Mouse (Mus musculus) brain, embryonic 14.5 days (tissue): ENCODE measurements around the gene Il1rapl1. TPM values are rescaled to one million over a fixed set of nuclear protein-coding genes. Genes with fewer than 3 reads are reported as not detected.

Source experiments
- DNase-seq: peaks from one replicate; pipeline ENCODE4 v3.0.0-alpha.2; 2011; ENCODE audit warnings: low read depth
- CTCF ChIP-seq: fragments of 200-500 bp; IDR thresholded peaks from 2 replicates; pipeline ENCODE4 v1.5.1; 2012; ENCODE audit warnings: inconsistent platforms, mild to moderate bottlenecking, moderate library complexity, borderline replicate concordance; ENCODE audit not compliant: insufficient read depth, insufficient read length; ENCODE audit errors: extremely low read depth
- POLR2A ChIP-seq: fragments of 200-500 bp; IDR thresholded peaks from 2 replicates; pipeline ENCODE4 v1.6.1; 2012; ENCODE audit warnings: mild to moderate bottlenecking, inconsistent platforms, borderline replicate concordance; ENCODE audit not compliant: poor library complexity, insufficient read depth, insufficient read length, severe bottlenecking; ENCODE audit errors: extremely low read depth
- polyA plus RNA-seq: library from polyadenylated mRNA; depleted of rRNA; stranded (reverse); fragments of >200 nt; gene quantifications from 2 replicates; pipeline ENCODE4 v1.2.3, GENCODE M21; 2012

Gene Il1rapl1
- polyA plus RNA-seq, 1 experiment, result 1.4 TPM

DNA sequence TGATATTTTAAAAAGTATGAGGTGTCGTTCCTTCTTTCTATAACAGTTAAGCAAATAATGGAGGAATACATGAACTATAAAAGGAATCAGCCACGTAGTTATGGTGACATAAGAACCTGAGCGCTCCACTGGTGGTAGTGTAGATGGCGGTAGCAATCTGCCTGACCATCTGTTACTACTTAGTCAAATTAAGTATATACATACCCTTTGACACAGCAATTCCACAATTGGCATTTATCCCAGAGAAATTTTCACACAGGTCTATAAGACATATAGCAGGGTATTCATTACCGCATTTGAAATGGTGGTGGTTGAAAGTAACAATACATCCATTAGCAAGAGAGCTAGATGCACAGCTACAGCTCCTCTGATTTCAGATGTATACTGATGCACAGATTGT, 612.8 kb downstream of the Il1rapl1 start:
- peak; percentile 72 for DNase-seq
- TF ChIP-seq POLR2A (no peak), CTCF (no peak)

DNA sequence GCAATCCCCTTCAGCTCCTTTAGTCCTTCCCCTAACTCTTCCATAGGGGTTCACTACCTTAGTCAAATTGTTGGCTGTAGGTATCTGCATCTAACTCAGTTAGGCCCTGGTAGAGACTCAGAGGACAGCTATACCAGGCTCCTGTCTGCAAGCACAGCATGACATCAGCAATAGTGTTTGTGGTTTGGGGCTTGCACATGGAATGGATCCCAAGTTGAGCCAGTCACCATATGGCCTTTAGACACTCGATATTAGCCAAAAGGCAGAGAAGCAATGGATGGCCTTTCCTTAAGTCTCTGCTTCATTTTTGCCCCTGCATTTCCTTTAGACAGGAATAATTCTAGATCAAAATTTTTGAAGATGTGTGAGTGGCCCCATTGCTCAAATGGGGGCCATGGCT, 632.0 kb downstream of the Il1rapl1 start:
- no peak for DNase-seq
- TF ChIP-seq CTCF (no peak), POLR2A (no peak)

DNA sequence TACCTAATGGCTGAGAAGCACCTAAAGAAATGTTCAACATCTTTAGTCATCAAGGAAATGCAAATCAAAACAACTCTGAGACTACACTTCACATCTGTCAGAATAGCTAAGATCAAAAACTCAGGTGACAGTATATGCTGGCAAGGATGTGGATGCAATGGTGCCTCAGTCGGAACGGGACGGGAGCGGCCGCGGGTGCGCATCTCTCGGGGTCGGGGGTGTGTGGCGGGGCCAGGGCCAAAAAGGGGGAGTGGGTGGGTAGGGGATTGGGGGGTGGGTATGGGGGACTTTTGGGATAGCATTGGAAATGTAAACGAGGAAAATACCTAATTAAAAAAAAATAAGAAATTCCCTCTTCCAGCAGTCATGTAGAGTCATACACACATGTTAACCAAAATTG, 877.3 kb downstream of the Il1rapl1 start:
- peak; percentile 75 for DNase-seq

- peak; percentile 26 for DNase-seq
- TF ChIP-seq POLR2A, result no peak
- no peak for TF ChIP-seq CTCF
These were observed 890.2 kb downstream of the Il1rapl1 start for GRCm38 (mm10) chrX:87225280-87225679.

DNA sequence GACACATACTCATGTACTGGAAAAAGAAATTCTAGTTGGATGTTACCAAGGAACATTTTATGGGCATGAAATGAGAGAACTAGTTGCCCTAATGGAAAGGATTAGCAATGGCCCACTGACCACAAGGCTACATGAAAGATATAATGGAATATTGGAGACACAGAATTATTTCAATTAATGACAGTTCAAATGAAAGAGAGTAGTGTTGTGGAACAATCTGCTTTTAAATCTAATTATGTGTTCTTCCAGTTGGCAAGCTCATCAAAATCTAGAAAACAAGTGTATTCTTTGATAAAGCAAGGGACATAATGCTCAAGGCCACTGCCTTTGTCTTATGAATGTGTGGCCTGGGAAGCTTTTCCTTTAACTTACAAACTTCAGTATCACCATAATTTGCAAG, 1113.1 kb downstream of the Il1rapl1 start:
- no peak for DNase-seq
- TF ChIP-seq POLR2A (no peak), CTCF (no peak)

- no peak for TF ChIP-seq POLR2A
- TF ChIP-seq CTCF, result no peak
- DNase-seq, result peak; percentile 42
These were observed 1160.3 kb downstream of the Il1rapl1 start for GRCm38 (mm10) chrX:86955126-86955525.

- no peak for TF ChIP-seq CTCF
- TF ChIP-seq POLR2A, result no peak
- DNase-seq, result peak; percentile 0
These were observed 1160.8 kb downstream of the Il1rapl1 start for GRCm38 (mm10) chrX:86954614-86955013.

DNA sequence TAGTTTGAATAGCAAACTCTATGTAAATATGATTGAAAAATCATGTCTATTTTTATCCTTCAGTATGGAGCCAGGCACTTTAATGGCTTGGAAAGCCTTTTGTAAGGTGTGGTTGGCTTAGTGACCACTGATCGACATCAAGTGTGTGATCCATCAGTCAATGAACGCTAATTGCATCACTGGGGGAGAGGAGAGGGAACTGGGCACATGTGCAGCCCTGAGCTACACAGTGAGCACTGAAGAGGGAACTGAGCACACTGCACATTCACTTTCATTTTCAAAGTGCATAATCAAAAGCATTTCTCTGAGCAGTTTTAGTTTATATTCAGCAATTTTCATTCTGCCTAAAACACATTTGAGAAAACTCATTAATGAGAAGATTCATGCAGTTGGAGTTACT, 1164.5 kb downstream of the Il1rapl1 start:
- DNase-seq, result peak; percentile 3
- TF ChIP-seq CTCF, result no peak
- TF ChIP-seq POLR2A, result no peak

DNA sequence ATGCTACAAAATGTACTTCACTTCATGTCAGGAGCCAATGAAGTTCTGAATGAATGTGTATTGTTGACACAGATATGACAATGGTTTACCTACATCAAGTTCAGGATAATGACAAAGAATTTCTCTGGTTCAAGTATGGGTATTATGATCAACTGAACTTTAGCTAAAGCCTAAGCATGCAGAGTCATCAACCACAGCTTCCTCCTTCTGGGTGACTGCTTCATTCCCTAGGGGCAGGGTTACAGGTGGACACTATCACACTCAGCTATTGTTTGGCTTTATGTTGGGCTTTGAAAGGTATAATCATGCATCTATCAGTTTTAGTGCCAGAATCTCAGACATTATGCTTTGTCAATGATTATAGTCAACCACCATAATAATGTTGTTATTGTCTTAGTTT, 1166.3 kb downstream of the Il1rapl1 start:
- no peak for TF ChIP-seq CTCF
- TF ChIP-seq POLR2A, result no peak
- DNase-seq, result no peak

- no peak for TF ChIP-seq CTCF
- TF ChIP-seq POLR2A, result no peak
- no peak for DNase-seq
These were observed 1260.6 kb downstream of the Il1rapl1 start for GRCm38 (mm10) chrX:86854835-86855234.

DNA sequence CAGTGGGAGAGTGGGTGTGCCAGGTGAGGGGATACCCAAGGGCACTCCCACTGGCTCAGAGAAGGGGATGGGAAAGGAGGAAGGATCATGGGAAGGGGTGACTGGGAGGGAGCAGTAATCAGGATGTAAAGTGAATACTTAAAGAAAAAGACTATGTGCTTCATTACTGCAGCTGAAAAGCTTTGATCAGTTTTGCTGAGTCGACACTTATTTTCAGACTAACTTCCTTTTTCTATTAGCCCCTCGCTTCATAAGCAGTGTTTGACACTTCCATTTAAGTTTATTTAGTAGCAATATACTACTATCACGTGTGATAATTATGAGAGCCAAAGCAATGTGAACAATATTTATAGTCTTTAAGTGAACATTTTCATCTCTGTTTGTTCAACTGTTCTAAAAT, 1307.2 kb downstream of the Il1rapl1 start:
- DNase-seq, result no peak
- TF ChIP-seq CTCF (no peak), POLR2A (no peak)

- no peak for DNase-seq
- TF ChIP-seq POLR2A (no peak), CTCF (no peak)
These were observed 1312.7 kb downstream of the Il1rapl1 start for GRCm38 (mm10) chrX:86802725-86803124.

DNA sequence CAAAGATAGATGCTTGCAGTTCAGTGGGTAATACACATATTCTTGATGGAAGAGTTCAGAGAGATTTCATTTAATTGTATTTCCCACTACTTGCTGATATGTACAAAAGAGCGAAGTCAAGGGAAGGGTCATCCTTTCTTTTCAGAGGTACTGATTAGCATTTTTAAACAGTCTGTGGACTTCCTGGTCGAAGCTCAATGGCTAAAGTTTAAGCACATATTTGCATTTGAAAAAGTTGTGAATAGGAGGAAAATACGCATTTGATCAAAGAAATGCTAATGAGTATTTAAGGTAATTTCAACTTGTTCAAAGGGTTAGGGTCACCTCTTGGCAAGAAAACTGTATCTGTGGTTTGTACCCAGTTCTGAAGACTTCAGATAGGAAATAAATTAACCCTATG, 1386.6 kb downstream of the Il1rapl1 start:
- peak; percentile 27 for DNase-seq
- TF ChIP-seq CTCF (no peak), POLR2A (no peak)
